Mouse (Mus musculus) embryonic fibroblast, embryonic 13.5 days (primary cell): Measurements from ENCODE around the gene Rtf1.

Experiments
- CTCF ChIP-seq: IDR thresholded peaks from 2 replicates; pipeline ENCODE4 v1.5.1; 2011; ENCODE audit warnings: mild to moderate bottlenecking, control low read depth, low read length, moderate library complexity, borderline replicate concordance; ENCODE audit not compliant: insufficient read depth
- POLR2A ChIP-seq: IDR thresholded peaks from 2 replicates; pipeline ENCODE4 v1.6.1; 2011; ENCODE audit warnings: low read depth, mild to moderate bottlenecking, control low read depth, low read length, moderate library complexity

- TF ChIP-seq CTCF (no peak), POLR2A (no peak)
Observed at GRCm38 (mm10) chr2:119747554-119747953, 72.7 kb downstream of the Rtf1 start.
